Mouse (Mus musculus) CH12.LX (cell line): Measurements from ENCODE around the gene Lnx1.

Experiments used
- CTCF ChIP-seq, 2 experiments: IDR thresholded peaks in 1 of 2; conservative IDR thresholded peaks in 1 of 2; 2 replicates each; pipeline ENCODE4 v1.5.1; 2011 to 2012; ENCODE audit warnings: low read depth in 2 of 2, low read length in 2 of 2, improper control_type of control experiment in 1 of 2, inconsistent platforms in 1 of 2, mild to moderate bottlenecking in 1 of 2, moderate library complexity in 1 of 2
- POLR2A ChIP-seq: IDR thresholded peaks from 2 replicates; pipeline ENCODE4 v1.6.1; 2011; ENCODE audit warnings: low read depth, mild to moderate bottlenecking, improper control_type of control experiment, low read length
- RAD21 ChIP-seq: IDR thresholded peaks from 2 replicates; pipeline ENCODE4 v1.6.1; 2011; ENCODE audit warnings: low read depth, mild to moderate bottlenecking, low read length, improper control_type of control experiment, moderate library complexity
- SIN3A ChIP-seq: IDR thresholded peaks from 2 replicates; pipeline ENCODE4 v1.6.1; 2012; ENCODE audit warnings: low read length, improper control_type of control experiment, inconsistent platforms

DNA sequence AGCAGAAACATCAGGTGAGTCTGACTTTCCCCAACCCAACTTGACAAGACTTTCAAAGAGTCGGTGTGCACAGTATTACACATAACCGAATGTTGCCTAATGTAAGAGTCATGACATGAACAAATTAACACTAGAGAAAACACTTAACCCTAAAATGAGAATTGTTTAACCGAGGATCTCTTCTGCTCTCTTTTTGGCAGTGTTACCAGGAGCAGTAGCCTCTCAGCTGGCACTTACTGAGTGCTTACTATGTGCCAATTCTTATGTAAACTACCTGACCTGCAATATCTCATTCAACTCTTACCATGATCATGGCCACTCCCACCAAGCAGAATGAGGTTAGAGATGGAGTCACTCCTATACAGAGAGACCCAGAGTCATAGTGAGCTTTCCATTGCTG lies 44.8 kb upstream of the Lnx1 start:
- TF ChIP-seq POLR2A: no peak
- no peak for TF ChIP-seq SIN3A
- no peak for TF ChIP-seq CTCF (conservative IDR thresholded peaks at IDR 0.05 in 1 of 2, IDR thresholded peaks at IDR 0.05 in 1 of 2; ENCODE audit: low read depth in 2 of 2, low read length in 2 of 2)
- TF ChIP-seq RAD21: no peak
